Comparison of ENCODE assay signal across 24 mouse cellular contexts in the genomic region with DNA sequence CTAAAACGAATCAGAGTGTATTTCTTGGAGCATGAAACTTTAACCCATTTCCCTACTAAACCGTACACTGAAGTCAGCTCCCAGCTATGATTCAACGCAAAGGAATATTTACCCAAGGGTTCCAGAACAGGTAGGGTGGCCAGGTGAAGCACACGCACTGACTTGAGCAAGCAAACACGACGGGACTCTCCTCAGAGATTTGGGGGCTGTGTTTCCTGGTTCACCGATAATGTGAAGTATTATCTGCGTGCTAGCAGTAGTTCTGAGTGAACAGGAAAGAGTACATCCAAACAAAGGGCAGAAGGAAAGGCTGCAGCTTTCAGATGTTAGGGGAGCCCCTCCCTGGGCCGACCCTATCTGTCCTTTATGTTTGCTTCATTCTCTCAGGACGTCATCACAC. TPM values are rescaled to one million over a fixed set of nuclear protein-coding genes. Genes with fewer than 3 reads are reported as not detected.
"Had no signal": no experiment of that assay in that cellular context is flagged by ENCODE, and none has a peak within 500 bp of the region (broad histone marks: within the 10 kb centered on the region; RNA-seq: fewer than 3 reads in every experiment).

No protein-coding gene starts in this region.

- ATAC-seq: inflammation-experienced regulatory T-cells, adult 6 months; liver, postnatal 0 days; midbrain, embryonic 15.5 days had no signal

- H3K4me2 ChIP-seq: kidney, embryonic 15.5 days; limb, embryonic 15.5 days; liver, embryonic 13.5 days; midbrain, embryonic 11.5 days; midbrain, embryonic 15.5 days; neural tube, embryonic 12.5 days had no signal

- H3K9me3 ChIP-seq: kidney, embryonic 15.5 days; limb, embryonic 15.5 days; liver, embryonic 13.5 days; midbrain, embryonic 15.5 days; neural tube, embryonic 12.5 days had no signal

- H3K36me3 ChIP-seq: kidney, embryonic 15.5 days; limb, embryonic 15.5 days; liver, embryonic 13.5 days; midbrain, embryonic 15.5 days; neural tube, embryonic 12.5 days had no signal

- H3K27ac ChIP-seq: kidney, embryonic 15.5 days; left cerebral cortex, adult 2 months; limb, embryonic 15.5 days; liver, embryonic 13.5 days; macrophage; midbrain, embryonic 15.5 days; neural tube, embryonic 12.5 days had no signal

- H3K9ac ChIP-seq: kidney, embryonic 15.5 days; limb, embryonic 15.5 days; liver, embryonic 13.5 days; liver, postnatal 0 days; midbrain, embryonic 15.5 days; neural tube, embryonic 12.5 days had no signal

- H3K27me3 ChIP-seq: kidney, embryonic 15.5 days; limb, embryonic 15.5 days; liver, embryonic 13.5 days; midbrain, embryonic 15.5 days; neural tube, embryonic 12.5 days had no signal

- H3K4me3 ChIP-seq: kidney, embryonic 15.5 days; left cerebral cortex, adult 2 months; limb, embryonic 15.5 days; liver, embryonic 13.5 days; midbrain, embryonic 15.5 days; neural tube, embryonic 12.5 days had no signal

- H3K4me1 ChIP-seq: neural tube, embryonic 12.5 days had no signal

- DNase-seq: kidney, adult 2 months; kidney, postnatal 14 days; liver, embryonic 13.5 days; liver, postnatal 0 days; lung, postnatal 10 days; right cerebral cortex, postnatal 4 days; spleen, adult 18-20 months; thymus, adult 18-20 months; thymus, postnatal 25 days had no signal

RNA-seq across cellular contexts. Expression of gene Gm10322, which starts 5.5 kb away (rescaled TPM):
- total RNA-seq: layer of hippocampus, adult 8-10 months; layer of hippocampus, postnatal 14 days; left cerebral cortex, adult 2 months; left cerebral cortex, postnatal 14 days; monocyte, adult 5-6 weeks; neutrophil, adult 5-6 weeks had no signal
- polyA plus RNA-seq: inflammation-experienced regulatory T-cells, adult 6 months; kidney, adult 2 months; kidney, embryonic 15.5 days; large intestine, adult 2 months; limb, embryonic 11.5 days; limb, embryonic 15.5 days; liver, embryonic 13.5 days; liver, postnatal 0 days; macrophage; midbrain, embryonic 11.5 days; midbrain, embryonic 15.5 days; neural tube, embryonic 12.5 days had no signal
